Mouse (Mus musculus) kidney, embryonic 14.5 days (tissue): ENCODE measurements at regions not wholly inside any gene's neighbourhood (a gene's known extent, or its start where the extent isn't known, plus 50 kb on each side); places are given as distances from the start of the nearest gene placed in this dataset.

Experiments
- ATAC-seq: fragments of 200-750 bp; cut with Nextera tagmentation; 2 replicates; pipeline ENCODE4 v1.8.0; 2017; ENCODE audit warnings: moderate number of reproducible peaks, mild to moderate bottlenecking, moderate TSS enrichment, moderate library complexity; ENCODE audit not compliant: low FRiP score, low TSS enrichment
- H3K27ac ChIP-seq: fragments of 300-500 bp; sonication (generic); 2 replicates; pipeline ENCODE4 v1.5.1; 2014; ENCODE audit warnings: low read depth, mild to moderate bottlenecking, low read length, moderate library complexity, mixed read lengths
- H3K27me3 ChIP-seq: fragments of 300-500 bp; sonication (generic); 2 replicates; pipeline ENCODE4 v1.6.1; 2014; ENCODE audit warnings: mild to moderate bottlenecking, low read length; ENCODE audit not compliant: control insufficient read depth, insufficient read depth
- H3K36me3 ChIP-seq: fragments of 300-500 bp; sonication (generic); 2 replicates; pipeline ENCODE4 v1.6.1; 2014; ENCODE audit warnings: low read length, mixed read lengths; ENCODE audit not compliant: control insufficient read depth, insufficient read depth
- H3K4me1 ChIP-seq: fragments of 300-500 bp; sonication (generic); 2 replicates; pipeline ENCODE4 v1.6.1; 2014; ENCODE audit warnings: low read length, mixed read lengths; ENCODE audit not compliant: control insufficient read depth, insufficient read depth
- H3K4me2 ChIP-seq: fragments of 300-500 bp; sonication (generic); replicated peaks from 2 replicates; pipeline ENCODE4 v1.6.1; 2014; ENCODE audit warnings: low read depth, mild to moderate bottlenecking, low read length
- H3K4me3 ChIP-seq: fragments of 300-500 bp; sonication (generic); 2 replicates; pipeline ENCODE4 v1.5.1; 2014; ENCODE audit warnings: mild to moderate bottlenecking, low read length
- H3K9ac ChIP-seq: fragments of 300-500 bp; sonication (generic); 2 replicates; pipeline ENCODE4 v1.6.1; 2014; ENCODE audit warnings: low read depth, mild to moderate bottlenecking, low read length, moderate library complexity
- H3K9me3 ChIP-seq: fragments of 300-500 bp; sonication (generic); 2 replicates; pipeline ENCODE4 v1.6.1; 2016; ENCODE audit warnings: low read length; ENCODE audit not compliant: control insufficient read depth
- WGBS: fragments of 180-500 bp; shearing (Covaris S2); extraction: QIAGEN DNeasy Blood & Tissue Kit; methylation state at CpG from one replicate; pipeline ENCODE4 v1.1.7; 2014; 5-methylcytosine and 5-hydroxymethylcytosine counted together

GRCm38 (mm10) chr1:13424524-13424923 lies 2010.6 kb downstream of the A830018L16Rik start:
- H3K36me3 ChIP-seq = no peaks in the 10 kb centered on the region
- H3K4me2 ChIP-seq = no peak overlapping the region
- H3K27me3 ChIP-seq = no peaks in the 10 kb centered on the region
- H3K4me1 ChIP-seq = no peaks in the 10 kb centered on the region
- H3K9me3 ChIP-seq = no peaks in the 10 kb centered on the region
- no peak overlapping the region for H3K9ac ChIP-seq
- no peak overlapping the region for H3K27ac ChIP-seq
- ATAC-seq = no peak
- no peak overlapping the region for H3K4me3 ChIP-seq

GRCm38 (mm10) chr1:13425601-13426327 lies 2011.9 kb downstream of the A830018L16Rik start:
- H3K27ac ChIP-seq = no peak overlapping the region
- peak overlapping the region; percentile 42 for H3K4me3 ChIP-seq
- no peaks in the 10 kb centered on the region for H3K9me3 ChIP-seq
- peak overlapping the region; percentile 54; the same call in 1 of the 2 replicates for H3K9ac ChIP-seq
- H3K36me3 ChIP-seq = no peaks in the 10 kb centered on the region
- ATAC-seq = no peak; the same call in 1 of the 2 replicates
- 26% methylated on average over 9 of the region's 9 CpGs for WGBS
- no peaks in the 10 kb centered on the region for H3K27me3 ChIP-seq
- peak overlapping the region; percentile 51 for H3K4me2 ChIP-seq
- H3K4me1 ChIP-seq = no peaks in the 10 kb centered on the region

DNA sequence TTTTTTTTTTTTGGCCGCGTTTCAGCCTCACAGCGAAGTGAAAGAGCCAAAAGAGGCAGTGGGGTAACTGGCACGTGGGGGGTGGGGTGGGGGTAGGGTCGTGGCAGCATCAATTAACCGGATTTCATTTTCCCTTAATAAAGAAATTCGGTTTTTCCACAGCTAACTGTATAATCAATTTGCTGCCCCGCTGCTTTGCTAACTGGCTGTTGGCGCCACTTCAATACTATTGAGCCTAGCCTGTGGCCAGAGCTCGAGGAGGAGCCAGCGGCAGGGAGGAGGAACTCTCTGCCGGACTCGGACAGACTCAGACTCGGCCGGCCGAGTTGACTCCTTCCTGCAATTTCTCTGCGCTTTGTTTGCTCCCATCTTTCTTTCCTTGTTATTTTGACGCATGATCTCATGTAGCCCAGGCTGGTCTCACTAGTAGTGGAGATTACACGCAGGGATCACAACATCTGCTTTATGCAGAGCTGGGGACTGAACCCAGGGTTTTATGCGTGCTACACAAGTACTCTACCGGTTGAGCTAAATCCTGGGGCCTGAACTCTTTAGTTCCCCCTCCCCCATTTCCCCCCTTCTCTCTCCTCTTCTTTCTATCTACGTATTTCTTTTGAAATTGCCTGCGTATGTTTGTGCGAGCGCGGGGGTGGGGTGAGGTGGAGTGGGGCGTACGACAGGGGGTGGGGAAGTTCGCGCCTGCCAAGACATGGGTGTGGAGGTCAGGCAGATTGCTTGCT lies 2012.6 kb downstream of the A830018L16Rik start:
- Histone ChIP-seq H3K4me1 (no peaks in the 10 kb centered on the region), H3K4me3 (peak overlapping the region; percentile 42), H3K4me2 (peak overlapping the region; percentile 51), H3K27me3 (no peaks in the 10 kb centered on the region), H3K9ac (peak overlapping the region; percentile 54; the same call in 1 of the 2 replicates), H3K36me3 (no peaks in the 10 kb centered on the region), H3K9me3 (no peaks in the 10 kb centered on the region), H3K27ac (no peak overlapping the region; the same call in 1 of the 2 replicates)
- peak; percentile 93 for ATAC-seq
- WGBS = 8% methylated on average over 29 of the region's 30 CpGs

DNA sequence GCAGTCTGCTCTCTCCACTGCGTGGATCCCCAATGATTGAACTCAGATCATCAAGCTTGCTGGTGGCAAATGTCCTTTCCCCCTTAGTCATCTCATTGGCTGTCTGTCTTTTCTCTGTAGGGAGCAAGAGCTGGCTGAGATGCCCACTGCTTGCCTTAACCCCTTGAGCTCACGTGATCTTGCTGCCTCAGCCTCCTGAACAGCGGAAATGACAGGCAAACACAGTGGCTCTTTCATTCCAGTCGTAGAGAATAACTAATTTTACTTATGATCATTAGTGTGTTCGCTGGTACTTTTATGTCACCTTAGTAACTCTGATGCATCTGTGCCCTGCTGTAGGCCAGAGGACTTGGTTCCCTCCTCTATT lies 2013.1 kb downstream of the A830018L16Rik start:
- Histone ChIP-seq H3K27me3 (no peaks in the 10 kb centered on the region), H3K4me2 (peak overlapping the region; percentile 51), H3K36me3 (no peaks in the 10 kb centered on the region), H3K9me3 (no peaks in the 10 kb centered on the region), H3K27ac (no peak overlapping the region), H3K9ac (no peak overlapping the region; the same call in 1 of the 2 replicates), H3K4me1 (no peaks in the 10 kb centered on the region), H3K4me3 (peak overlapping the region; percentile 42; the same call in 1 of the 2 replicates)
- 67% methylated on average over 5 of the region's 5 CpGs for whole genome bisulfite sequencing
- ATAC-seq = no peak

- Histone ChIP-seq H3K4me2 (no peak overlapping the region), H3K36me3 (no peaks in the 10 kb centered on the region), H3K9ac (no peak overlapping the region), H3K4me3 (no peak overlapping the region), H3K9me3 (no peaks in the 10 kb centered on the region), H3K27me3 (no peaks in the 10 kb centered on the region), H3K4me1 (no peaks in the 10 kb centered on the region), H3K27ac (no peak overlapping the region)
- WGBS = 69% methylated on average over 11 of the region's 11 CpGs
- ATAC-seq = no peak
Measured at GRCm38 (mm10) chr1:13427501-13428207, 2013.7 kb downstream of the A830018L16Rik start.

- 81% methylated on average over 6 of the region's 6 CpGs for WGBS
- Histone ChIP-seq H3K27ac (no peak overlapping the region), H3K9me3 (no peaks in the 10 kb centered on the region), H3K27me3 (no peaks in the 10 kb centered on the region), H3K4me1 (no peaks in the 10 kb centered on the region), H3K36me3 (no peaks in the 10 kb centered on the region), H3K4me2 (no peak overlapping the region), H3K9ac (no peak overlapping the region), H3K4me3 (no peak overlapping the region)
- ATAC-seq = no peak
Measured at GRCm38 (mm10) chr1:13437747-13438394, 2024.0 kb downstream of the A830018L16Rik start.

GRCm38 (mm10) chr1:13442366-13442765 lies 2028.5 kb downstream of the A830018L16Rik start:
- no peak overlapping the region for H3K4me2 ChIP-seq
- WGBS = 66% methylated on average over 6 of the region's 6 CpGs
- H3K4me3 ChIP-seq = no peak overlapping the region
- no peaks in the 10 kb centered on the region for H3K9me3 ChIP-seq
- H3K9ac ChIP-seq = no peak overlapping the region
- H3K4me1 ChIP-seq = no peaks in the 10 kb centered on the region
- no peak for ATAC-seq
- no peaks in the 10 kb centered on the region for H3K36me3 ChIP-seq
- H3K27me3 ChIP-seq = no peaks in the 10 kb centered on the region
- H3K27ac ChIP-seq = no peak overlapping the region

- no peaks in the 10 kb centered on the region for H3K9me3 ChIP-seq
- no peaks in the 10 kb centered on the region for H3K36me3 ChIP-seq
- WGBS = 63% methylated on average over 2 of the region's 2 CpGs
- no peak overlapping the region for H3K27ac ChIP-seq
- H3K4me2 ChIP-seq = no peak overlapping the region
- no peaks in the 10 kb centered on the region for H3K27me3 ChIP-seq
- H3K4me3 ChIP-seq = no peak overlapping the region
- no peak overlapping the region for H3K9ac ChIP-seq
- ATAC-seq = no peak
- no peaks in the 10 kb centered on the region for H3K4me1 ChIP-seq
Measured at GRCm38 (mm10) chr1:13454534-13454933, 2040.6 kb downstream of the A830018L16Rik start.
